Mouse (Mus musculus): Measurements from ENCODE around the gene Med11.
"Not testable (repeated sequence)": the region's sequence is repeated elsewhere in the genome, so short reads cannot be mapped to it uniquely, and the experiment has no call there.

Med11 gene

GRCm38 (mm10) chr11:70451797-70452498 lies at the start of gene Med11:
Gene Med11, plus strand, starts transcription at chr11:70451919.
- DNase-seq, result peak; percentile 98 to 99

GRCm38 (mm10) chr11:70403598-70403997 lies 48.1 kb upstream of the Med11 start:
- DNase-seq, result no peak

- peak; percentile 90 to 93 for DNase-seq
These were observed 42.0 kb upstream of the Med11 start, which contains the start of gene Pelp1 for GRCm38 (mm10) chr11:70409594-70410296. Gene Pelp1, minus strand, starts transcription at chr11:70410031.

- no peak for DNase-seq
These were observed 41.4 kb upstream of the Med11 start for GRCm38 (mm10) chr11:70410297-70410643.

GRCm38 (mm10) chr11:70412591-70412990 lies 39.1 kb upstream of the Med11 start:
- no peak for DNase-seq

- DNase-seq, result peak; percentile 86 to 93
These were observed 37.8 kb upstream of the Med11 start for GRCm38 (mm10) chr11:70413961-70414360.

GRCm38 (mm10) chr11:70418199-70418598 lies 33.5 kb upstream of the Med11 start:
- no peak for DNase-seq

- no peak for DNase-seq
These were observed 32.2 kb upstream of the Med11 start for GRCm38 (mm10) chr11:70419486-70419885.

GRCm38 (mm10) chr11:70426598-70426997 lies 25.1 kb upstream of the Med11 start:
- not testable (repeated sequence) for DNase-seq

GRCm38 (mm10) chr11:70431574-70431973 lies 20.1 kb upstream of the Med11 start:
- peak in 1 of 2 experiments; percentile 38 for DNase-seq

GRCm38 (mm10) chr11:70432048-70432894 lies 19.4 kb upstream of the Med11 start, which contains the start of gene Arrb2:
Gene Arrb2, plus strand, starts transcription at chr11:70432635.
- DNase-seq, result peak; percentile 99

GRCm38 (mm10) chr11:70432895-70433568 lies 18.7 kb upstream of the Med11 start:
- DNase-seq, result no peak

GRCm38 (mm10) chr11:70433569-70433943 lies 18.2 kb upstream of the Med11 start:
- peak in 1 of 2 experiments; percentile 25 for DNase-seq

- no peak for DNase-seq
These were observed 17.8 kb upstream of the Med11 start for GRCm38 (mm10) chr11:70433951-70434350.

GRCm38 (mm10) chr11:70435476-70435875 lies 16.2 kb upstream of the Med11 start:
- DNase-seq, result no peak

- DNase-seq, result no peak
These were observed 14.3 kb upstream of the Med11 start for GRCm38 (mm10) chr11:70437426-70437825.

GRCm38 (mm10) chr11:70438728-70439374 lies 12.9 kb upstream of the Med11 start:
- DNase-seq, result no peak

- no peak for DNase-seq
These were observed 11.1 kb upstream of the Med11 start for GRCm38 (mm10) chr11:70440637-70441036.

- no peak for DNase-seq
These were observed 9.8 kb upstream of the Med11 start for GRCm38 (mm10) chr11:70441882-70442281.

GRCm38 (mm10) chr11:70443964-70444363 lies 7.8 kb upstream of the Med11 start:
- DNase-seq, result no peak

GRCm38 (mm10) chr11:70444667-70445066 lies 7.1 kb upstream of the Med11 start:
- DNase-seq, result no peak

- no peak for DNase-seq
These were observed 5.0 kb upstream of the Med11 start for GRCm38 (mm10) chr11:70446756-70447155.

Measured in cerebellum, postnatal 14 days (tissue).